Mouse (Mus musculus) heart, embryonic 14.5 days (tissue): ENCODE results near the gene Fopnl. TPM values are rescaled to one million over a fixed set of nuclear protein-coding genes. Genes with fewer than 3 reads are reported as not detected.

Experiments used
- ATAC-seq: fragments of 200-750 bp; cut with Nextera tagmentation; 2 replicates; pipeline ENCODE4 v1.8.0; 2017; ENCODE audit warnings: low read depth, moderate TSS enrichment; ENCODE audit not compliant: insufficient number of reproducible peaks, insufficient read depth, low FRiP score
- H3K27ac ChIP-seq, 2 experiments: fragments of 200-500 bp in 1 of 2; fragments of 300-500 bp in 1 of 2; sonication (generic) in 1 of 2; replicated peaks in 1 of 2; 2 replicates each; pipeline ENCODE4 v1.5.1; 2012 to 2014; ENCODE audit warnings: low read depth in 2 of 2, low read length in 2 of 2, control low read depth in 1 of 2, mild to moderate bottlenecking in 1 of 2, mixed read lengths in 1 of 2; ENCODE audit not compliant: control insufficient read depth in 1 of 2, insufficient read depth in 1 of 2
- H3K27me3 ChIP-seq: fragments of 300-500 bp; sonication (generic); 2 replicates; pipeline ENCODE4 v1.6.1; 2014; ENCODE audit warnings: mild to moderate bottlenecking, low read length, control low read depth; ENCODE audit not compliant: control insufficient read depth, insufficient read depth
- H3K36me3 ChIP-seq: fragments of 300-500 bp; sonication (generic); 2 replicates; pipeline ENCODE4 v1.6.1; 2014; ENCODE audit warnings: mild to moderate bottlenecking, control low read depth, low read length, mixed read lengths; ENCODE audit not compliant: control insufficient read depth, insufficient read depth
- H3K4me1 ChIP-seq, 2 experiments: fragments of 200-500 bp in 1 of 2; fragments of 300-500 bp in 1 of 2; sonication (generic) in 1 of 2; 2 replicates each; pipeline ENCODE4 v1.6.1; 2012 to 2014; ENCODE audit warnings: low read length in 2 of 2, control low read depth in 1 of 2, mixed read lengths in 1 of 2; ENCODE audit not compliant: control insufficient read depth in 2 of 2, insufficient read depth in 2 of 2
- H3K4me2 ChIP-seq: fragments of 300-500 bp; sonication (generic); 2 replicates; pipeline ENCODE4 v1.6.1; 2014; ENCODE audit warnings: mild to moderate bottlenecking, low read length
- H3K4me3 ChIP-seq, 2 experiments: fragments of 200-500 bp in 1 of 2; fragments of 300-500 bp in 1 of 2; sonication (generic) in 1 of 2; 2 replicates each; pipeline ENCODE4 v1.5.1; 2012 to 2014; ENCODE audit warnings: low read length in 2 of 2, mild to moderate bottlenecking in 2 of 2, control low read depth in 1 of 2, low read depth in 1 of 2, moderate library complexity in 1 of 2; ENCODE audit not compliant: control insufficient read depth in 1 of 2, insufficient read depth in 1 of 2
- H3K9ac ChIP-seq: fragments of 300-500 bp; sonication (generic); 2 replicates; pipeline ENCODE4 v1.6.1; 2014; ENCODE audit warnings: mild to moderate bottlenecking, low read length
- H3K9me3 ChIP-seq: fragments of 300-500 bp; sonication (generic); 2 replicates; pipeline ENCODE4 v1.6.1; 2016; ENCODE audit warnings: low read length, control low read depth; ENCODE audit not compliant: control insufficient read depth
- WGBS: fragments of 180-500 bp; shearing (Covaris S2); extraction: QIAGEN DNeasy Blood & Tissue Kit; methylation state at CpG from one replicate; pipeline ENCODE4 v1.1.7; 2014; 5-methylcytosine and 5-hydroxymethylcytosine counted together
- polyA plus RNA-seq: library from polyadenylated mRNA; unstranded; fragments of >200 nt; fragmentation: Nextera tagmentation; extraction: Ambion mirVana; gene quantifications from 2 replicates; pipeline ENCODE4 v1.2.1, GENCODE M21; 2014

Gene Fopnl
- polyA plus RNA-seq, 1 experiment from 2014 or later: 131 TPM

DNA sequence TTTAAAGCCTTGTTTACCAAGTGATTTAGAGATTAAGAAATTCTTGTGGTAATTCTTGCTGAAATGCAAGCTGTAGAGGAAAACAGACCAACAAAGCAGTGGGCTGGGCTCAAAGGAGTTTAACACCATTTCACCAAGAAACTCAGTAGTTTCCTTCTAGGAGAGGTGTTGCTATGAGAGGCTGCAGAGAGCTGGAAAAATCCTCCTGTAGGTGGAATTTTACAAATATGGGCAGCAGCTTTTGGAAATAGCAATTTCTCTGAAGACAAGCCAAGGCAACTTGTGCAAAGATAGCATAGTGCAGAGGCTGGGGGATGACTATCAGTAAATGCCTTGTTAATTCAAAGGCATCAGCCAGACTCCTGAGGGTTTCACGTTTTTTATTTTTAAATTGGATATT is 3.3 kb upstream of the Fopnl start:
- Histone ChIP-seq H3K27me3 (peaks cover 4% of the 10 kb centered on the region), H3K36me3 (no peaks in the 10 kb centered on the region), H3K4me1 (peaks cover 0 to 11% of the 10 kb centered on the region in 2 experiments; a peak in 3 of 4 replicates), H3K9ac (no peak overlapping the region), H3K9me3 (no peaks in the 10 kb centered on the region), H3K4me2 (no peak overlapping the region), H3K27ac (no peak overlapping the region), H3K4me3 (no peak overlapping the region)
- ATAC-seq: no peak
- WGBS: 26% methylated on average over 1 of the region's 1 CpGs

DNA sequence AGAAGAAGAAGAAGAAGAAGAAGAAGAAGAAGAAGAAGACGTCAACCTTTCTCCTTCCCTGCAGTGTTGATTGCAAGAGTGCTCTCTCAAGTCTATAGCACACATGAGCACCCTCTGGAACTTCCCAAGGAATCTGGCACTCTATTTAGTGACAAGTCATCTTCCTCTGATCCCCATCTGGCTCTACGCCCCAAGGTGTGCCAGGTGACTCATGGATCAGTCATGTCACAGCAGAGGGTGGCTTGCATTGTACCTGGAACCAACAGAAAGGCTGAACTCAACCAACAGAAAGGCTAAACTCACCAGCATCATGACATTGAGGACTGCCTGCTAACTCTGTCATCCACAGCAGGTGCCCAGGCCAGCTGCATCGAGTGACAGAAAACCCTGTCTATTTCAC is 2.5 kb upstream of the Fopnl start:
- Histone ChIP-seq H3K9ac (no peak overlapping the region), H3K27ac (no peak overlapping the region), H3K4me3 (no peak overlapping the region), H3K36me3 (no peaks in the 10 kb centered on the region), H3K4me2 (no peak overlapping the region), H3K27me3 (peaks cover 4% of the 10 kb centered on the region), H3K9me3 (no peaks in the 10 kb centered on the region), H3K4me1 (peaks cover 0 to 13% of the 10 kb centered on the region in 2 experiments; a peak in 3 of 4 replicates)
- no peak for ATAC-seq
- 82% methylated on average over 3 of the region's 3 CpGs for WGBS

DNA sequence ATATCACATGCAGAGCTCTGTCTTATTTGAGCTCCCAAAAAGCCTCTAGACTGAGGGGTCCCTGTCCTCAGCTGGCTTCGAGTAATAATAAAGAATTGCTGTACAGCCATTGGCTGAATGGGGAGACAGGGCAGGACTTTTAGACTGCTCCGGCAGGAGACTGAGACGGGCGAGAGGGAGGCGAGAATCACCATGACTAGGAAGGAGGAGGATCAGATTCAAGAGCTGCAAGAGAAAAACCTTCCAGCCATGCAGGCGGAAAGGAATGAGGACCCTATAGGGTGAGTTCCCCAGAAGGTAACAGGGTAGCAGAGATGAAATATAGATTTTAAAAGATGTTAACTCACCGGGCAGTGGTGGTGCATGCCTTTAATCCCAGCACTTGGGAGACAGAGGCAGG is 4.3 kb downstream of the Fopnl start:
- Histone ChIP-seq H3K36me3 (peaks cover 46% of the 10 kb centered on the region), H3K9me3 (no peaks in the 10 kb centered on the region), H3K27ac (no peak overlapping the region), H3K4me2 (no peak overlapping the region), H3K4me3 (no peak overlapping the region), H3K4me1 (peaks cover 0 to 13% of the 10 kb centered on the region in 2 experiments; a peak in 3 of 4 replicates), H3K27me3 (no peaks in the 10 kb centered on the region), H3K9ac (no peak overlapping the region)
- 94% methylated on average over 7 of the region's 7 CpGs for WGBS
- no peak for ATAC-seq

DNA sequence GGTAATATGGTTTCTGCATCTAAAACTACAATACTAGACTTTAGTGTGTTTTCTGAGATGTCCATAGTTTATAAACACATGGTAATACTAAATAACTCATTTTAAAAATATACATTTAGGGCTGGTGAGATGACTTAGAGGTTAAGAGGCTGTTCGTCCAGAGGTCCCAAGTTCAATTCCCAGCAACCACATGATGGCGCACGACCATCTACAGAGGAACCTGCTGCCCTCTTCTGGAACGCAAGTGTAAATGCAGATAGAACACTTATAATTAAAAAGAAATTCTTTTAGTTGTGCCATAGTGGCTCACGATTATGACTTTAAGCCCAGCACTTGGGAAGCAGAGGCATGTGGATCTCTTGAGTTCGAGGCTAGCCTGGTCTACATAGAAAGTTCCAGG is 5.8 kb downstream of the Fopnl start:
- no peak for ATAC-seq
- H3K4me2 ChIP-seq: no peak overlapping the region
- H3K27me3 ChIP-seq: no peaks in the 10 kb centered on the region
- H3K27ac ChIP-seq: no peak overlapping the region
- H3K4me3 ChIP-seq: no peak overlapping the region
- H3K36me3 ChIP-seq: peaks cover 56% of the 10 kb centered on the region
- no peaks in the 10 kb centered on the region for H3K9me3 ChIP-seq
- peaks cover 0 to 10% of the 10 kb centered on the region in 2 experiments; a peak in 3 of 4 replicates for H3K4me1 ChIP-seq
- 54% methylated on average over 6 of the region's 6 CpGs for WGBS
- no peak overlapping the region for H3K9ac ChIP-seq

DNA sequence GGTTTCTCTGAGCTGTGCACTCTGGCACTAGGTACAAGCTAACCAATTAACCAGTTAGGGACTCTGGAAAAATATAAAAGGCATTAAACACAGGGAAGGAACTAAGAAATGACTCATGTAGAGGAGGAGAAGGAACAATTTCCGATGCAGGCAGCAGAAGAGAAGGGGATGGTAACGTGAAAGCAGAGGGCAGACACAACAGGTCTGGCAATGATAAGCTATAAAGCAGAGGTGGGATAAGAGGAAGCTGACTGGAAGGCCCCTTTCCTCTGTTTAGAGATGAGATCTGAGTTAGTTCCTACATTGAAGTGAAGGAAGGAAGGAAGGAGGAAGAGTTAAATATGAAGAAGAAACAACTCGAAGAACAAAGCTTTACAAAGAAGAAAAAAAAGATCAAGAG is 7.4 kb downstream of the Fopnl start:
- Histone ChIP-seq H3K9me3 (no peaks in the 10 kb centered on the region), H3K4me2 (no peak overlapping the region), H3K27me3 (no peaks in the 10 kb centered on the region), H3K27ac (no peak overlapping the region), H3K4me1 (peaks cover 0 to under 1% of the 10 kb centered on the region in 2 experiments; a peak in 1 of 4 replicates), H3K36me3 (peaks cover 59% of the 10 kb centered on the region), H3K9ac (no peak overlapping the region), H3K4me3 (no peak overlapping the region)
- whole genome bisulfite sequencing: 79% methylated on average over 3 of the region's 3 CpGs
- no peak for ATAC-seq

DNA sequence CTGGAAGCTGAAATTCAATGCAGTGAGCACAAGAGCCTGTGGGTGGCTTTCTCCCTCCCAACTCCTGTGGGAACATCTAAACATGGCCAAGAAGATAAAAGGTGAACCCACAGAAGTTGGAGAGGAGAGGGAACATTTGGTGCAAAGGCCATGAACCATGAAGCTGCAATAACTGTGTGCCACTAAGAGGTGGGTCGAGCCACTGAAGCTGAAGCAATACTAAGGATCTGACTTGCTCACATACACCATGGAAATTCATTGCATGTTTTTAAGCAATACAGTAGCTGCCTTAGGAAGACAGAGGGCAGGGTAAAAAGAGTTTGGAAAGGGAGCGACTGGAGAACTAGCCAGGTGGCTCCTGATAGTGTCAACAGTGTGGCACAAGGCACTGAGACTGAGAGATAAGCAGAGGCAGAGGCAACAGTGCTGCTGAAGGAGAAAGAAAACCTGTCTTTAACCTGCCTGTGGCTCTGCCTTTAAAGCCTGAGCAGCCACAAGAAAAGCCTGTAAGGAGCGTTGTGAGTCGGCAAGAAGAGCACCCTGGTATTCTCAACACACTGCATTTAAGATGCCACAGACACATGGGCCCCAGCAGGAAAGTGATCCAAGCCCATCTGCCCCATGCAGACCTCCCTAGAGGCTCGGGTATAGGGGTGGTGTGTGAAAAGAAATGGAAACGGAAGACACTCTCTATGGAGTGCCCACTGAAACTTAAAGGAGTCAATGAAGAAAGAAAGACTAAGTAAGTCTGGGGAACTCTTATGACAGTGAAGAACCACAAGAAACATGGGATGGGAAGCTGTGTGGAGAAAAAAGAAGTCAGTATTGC is 8.7 kb downstream of the Fopnl start:
- WGBS: 78% methylated on average over 6 of the region's 6 CpGs
- H3K36me3 ChIP-seq: peaks cover 66% of the 10 kb centered on the region
- no peak for ATAC-seq

DNA sequence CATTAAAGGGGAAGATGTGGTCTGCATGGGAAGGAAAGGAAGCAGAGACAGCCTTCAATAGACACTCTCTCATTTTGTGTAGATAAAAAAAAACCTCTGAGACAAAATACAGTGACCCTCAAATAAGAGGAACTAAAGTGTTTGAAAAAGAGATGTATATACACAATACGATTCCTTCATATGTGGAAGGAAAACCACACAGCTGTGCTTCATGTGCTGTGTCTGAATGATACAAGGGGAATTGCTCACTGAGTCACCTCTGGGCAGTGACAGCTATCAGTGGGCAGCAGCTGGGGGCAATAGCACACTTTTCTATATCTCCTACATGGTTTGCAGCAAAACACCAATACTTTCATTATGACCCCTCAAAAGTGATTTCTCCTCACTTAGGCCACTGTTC is 9.8 kb downstream of the Fopnl start:
- Histone ChIP-seq H3K4me3 (no peak overlapping the region), H3K27ac (no peak overlapping the region), H3K9ac (no peak overlapping the region), H3K9me3 (no peaks in the 10 kb centered on the region), H3K27me3 (no peaks in the 10 kb centered on the region), H3K4me1 (peaks cover 0 to 3% of the 10 kb centered on the region in 2 experiments; a peak in 1 of 4 replicates), H3K4me2 (no peak overlapping the region), H3K36me3 (peaks cover 65% of the 10 kb centered on the region)
- 100% methylated on average over 1 of the region's 1 CpGs for WGBS
- no peak for ATAC-seq

More for the DNA sequence above, 8.7 kb downstream of the Fopnl start:
- H3K9ac ChIP-seq: no peak overlapping the region
- no peaks in the 10 kb centered on the region for H3K9me3 ChIP-seq
- H3K4me2 ChIP-seq: no peak overlapping the region
- no peak overlapping the region for H3K4me3 ChIP-seq
- H3K27me3 ChIP-seq: no peaks in the 10 kb centered on the region
- H3K4me1 ChIP-seq: peaks cover 0 to 3% of the 10 kb centered on the region in 2 experiments; a peak in 1 of 4 replicates
- H3K27ac ChIP-seq: no peak overlapping the region
